Mouse (Mus musculus) thymus, adult 2 months (tissue): ENCODE results near the gene Tpst1. TPM values are rescaled to one million over a fixed set of nuclear protein-coding genes. Genes with fewer than 3 reads are reported as not detected.

Source experiments
- DNase-seq: peaks from one replicate; pipeline ENCODE4 v3.0.0; 2021
- H3K27ac ChIP-seq: fragments of 200-500 bp; 2 replicates; pipeline ENCODE4 v1.5.1; 2012; ENCODE audit warnings: low read length, control low read depth; ENCODE audit not compliant: control insufficient read depth, insufficient read depth
- H3K27me3 ChIP-seq: fragments of 200-500 bp; 2 replicates; pipeline ENCODE4 v1.6.1; 2012; ENCODE audit warnings: mild to moderate bottlenecking, low read length, moderate library complexity, mixed read lengths; ENCODE audit not compliant: control insufficient read depth, insufficient read depth
- H3K36me3 ChIP-seq: fragments of 200-500 bp; 2 replicates; pipeline ENCODE4 v1.6.1; 2012; ENCODE audit warnings: mild to moderate bottlenecking, low read length, moderate library complexity; ENCODE audit not compliant: control insufficient read depth, insufficient read depth
- H3K4me1 ChIP-seq: fragments of 200-500 bp; replicated peaks from 2 replicates; pipeline ENCODE4 v1.6.1; 2012; ENCODE audit warnings: low read length; ENCODE audit not compliant: control insufficient read depth, insufficient read depth
- H3K4me3 ChIP-seq: fragments of 200-500 bp; 2 replicates; pipeline ENCODE4 v1.5.1; 2012; ENCODE audit warnings: mild to moderate bottlenecking, low read length, control low read depth, moderate library complexity; ENCODE audit not compliant: control insufficient read depth, insufficient read depth
- CTCF ChIP-seq: fragments of 200-500 bp; IDR thresholded peaks from 2 replicates; pipeline ENCODE4 v1.5.1; 2012; ENCODE audit warnings: mild to moderate bottlenecking, control low read depth, low read length, moderate library complexity, borderline replicate concordance; ENCODE audit not compliant: control insufficient read depth, poor library complexity, insufficient read depth; ENCODE audit errors: extremely low read depth
- POLR2A ChIP-seq: fragments of 200-500 bp; IDR thresholded peaks from 2 replicates; pipeline ENCODE4 v1.6.1; 2012; ENCODE audit warnings: mild to moderate bottlenecking, low read length, control low read depth, moderate library complexity; ENCODE audit not compliant: control insufficient read depth, poor library complexity, insufficient read depth; ENCODE audit errors: extremely low read depth
- WGBS: fragments of 180-500 bp; shearing (Covaris S2); methylation state at CpG from one replicate; pipeline ENCODE4 v1.1.7; 2018; 5-methylcytosine and 5-hydroxymethylcytosine counted together
- polyA plus RNA-seq: library from polyadenylated mRNA; depleted of rRNA; stranded (reverse); fragments of >200 nt; gene quantifications from 2 replicates; pipeline ENCODE4 v1.2.3, GENCODE M21; 2012

Gene Tpst1
- polyA plus RNA-seq, 1 experiment: 8.4 TPM

DNA sequence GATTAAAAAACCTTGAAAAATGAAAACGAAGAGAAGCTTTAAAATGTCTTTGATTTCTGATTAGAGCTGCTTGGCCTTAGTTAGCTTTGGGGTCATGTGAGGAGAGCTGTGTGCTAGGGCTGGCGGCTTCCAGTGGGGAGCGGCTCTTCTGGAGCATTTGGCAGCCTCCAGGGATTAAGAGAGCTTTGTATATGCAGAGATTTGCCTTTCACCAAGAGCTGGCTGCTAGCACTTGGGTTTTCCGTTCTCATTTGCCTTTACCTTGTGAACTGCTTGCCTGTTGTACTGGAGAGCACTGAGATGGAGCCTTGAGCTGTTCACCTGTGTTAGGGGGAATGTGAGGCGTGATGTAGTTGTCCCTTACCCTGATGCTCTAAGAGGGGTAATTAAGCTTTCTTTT is 20.6 kb upstream of the Tpst1 start:
- Histone ChIP-seq H3K36me3 (peaks cover 32% of the 10 kb centered on the region), H3K4me1 (no peaks in the 10 kb centered on the region), H3K4me3 (no peak overlapping the region), H3K27me3 (no peaks in the 10 kb centered on the region), H3K27ac (no peak overlapping the region)
- 95% methylated on average over 5 of the region's 5 CpGs for WGBS
- TF ChIP-seq CTCF: no peak
- TF ChIP-seq POLR2A: no peak
- DNase-seq: no peak

DNA sequence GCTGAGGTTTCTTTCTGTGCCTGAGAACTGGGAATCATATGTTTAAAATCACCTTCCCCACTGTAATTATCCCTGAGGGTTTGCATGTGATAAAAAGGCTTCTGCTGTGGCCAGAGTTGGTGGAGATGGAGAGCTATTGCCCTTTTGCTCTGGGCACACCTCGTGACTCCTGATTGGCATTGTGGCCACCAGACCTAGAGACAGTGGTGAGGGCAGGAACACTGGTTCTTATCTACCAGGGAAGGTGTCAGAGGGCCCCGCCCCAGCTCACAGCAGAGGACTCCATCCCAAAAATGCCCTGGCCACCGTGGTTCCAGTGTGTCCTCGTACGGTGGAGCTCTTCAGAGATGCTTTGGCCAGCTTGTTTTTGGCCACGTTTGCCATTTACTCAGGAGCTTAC is 20.2 kb upstream of the Tpst1 start:
- DNase-seq: no peak
- Histone ChIP-seq H3K27ac (no peak overlapping the region), H3K4me1 (no peaks in the 10 kb centered on the region), H3K36me3 (peaks cover 29% of the 10 kb centered on the region), H3K27me3 (no peaks in the 10 kb centered on the region), H3K4me3 (no peak overlapping the region)
- no peak for TF ChIP-seq POLR2A
- no peak for TF ChIP-seq CTCF
- WGBS: 96% methylated on average over 6 of the region's 6 CpGs

DNA sequence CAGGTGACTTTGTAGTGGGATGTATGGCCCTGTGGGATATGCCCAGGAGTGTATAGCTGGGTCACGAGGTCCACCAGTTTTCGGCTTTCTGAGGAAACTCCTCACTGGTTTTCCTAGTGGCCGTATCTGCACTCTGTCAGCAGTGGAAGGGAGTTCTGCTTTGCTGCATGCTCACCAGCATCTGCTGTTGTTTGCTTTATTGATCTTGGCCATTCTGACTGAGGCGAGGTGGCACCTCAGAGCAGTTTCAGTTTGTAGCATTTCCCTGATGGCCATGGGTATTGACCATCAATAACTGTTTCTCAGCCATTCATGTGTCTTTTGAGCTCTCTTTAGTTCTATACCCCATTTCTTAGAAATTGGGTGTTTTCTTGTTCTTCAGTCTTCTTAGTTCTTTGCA is 17.4 kb upstream of the Tpst1 start:
- peaks cover 26% of the 10 kb centered on the region for H3K36me3 ChIP-seq

DNA sequence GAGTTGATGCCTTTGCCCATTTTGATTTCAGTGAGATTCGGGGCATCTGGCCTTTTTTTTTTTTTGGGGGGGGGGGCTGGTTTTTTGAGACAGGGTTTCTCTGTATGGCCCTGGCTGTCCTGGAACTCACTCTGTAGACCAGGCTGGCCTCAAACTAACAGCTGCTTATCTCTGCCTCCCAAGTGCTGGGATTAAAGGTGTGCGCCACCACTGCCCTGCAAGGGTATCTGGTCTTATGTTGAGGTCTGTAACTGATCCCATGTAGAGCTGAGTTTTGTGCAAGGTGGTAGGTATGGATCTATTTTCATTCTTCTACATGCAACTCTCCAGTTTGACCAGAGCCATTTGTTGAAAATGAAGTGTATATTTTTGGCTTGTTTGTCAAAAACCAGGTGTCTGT is 16.8 kb upstream of the Tpst1 start:
- TF ChIP-seq CTCF (no peak), POLR2A (no peak)
- WGBS: 97% methylated on average over 2 of the region's 2 CpGs
- Histone ChIP-seq H3K4me3 (no peak overlapping the region), H3K4me1 (no peaks in the 10 kb centered on the region), H3K36me3 (peaks cover 21% of the 10 kb centered on the region), H3K27me3 (no peaks in the 10 kb centered on the region), H3K27ac (no peak overlapping the region)
- DNase-seq: no peak

More for the DNA sequence above, 17.4 kb upstream of the Tpst1 start:
- TF ChIP-seq CTCF: no peak
- TF ChIP-seq POLR2A: no peak
- Histone ChIP-seq H3K4me1 (no peaks in the 10 kb centered on the region), H3K4me3 (no peak overlapping the region), H3K27me3 (no peaks in the 10 kb centered on the region), H3K27ac (no peak overlapping the region)
- 96% methylated on average over 4 of the region's 4 CpGs for WGBS
- no peak for DNase-seq

DNA sequence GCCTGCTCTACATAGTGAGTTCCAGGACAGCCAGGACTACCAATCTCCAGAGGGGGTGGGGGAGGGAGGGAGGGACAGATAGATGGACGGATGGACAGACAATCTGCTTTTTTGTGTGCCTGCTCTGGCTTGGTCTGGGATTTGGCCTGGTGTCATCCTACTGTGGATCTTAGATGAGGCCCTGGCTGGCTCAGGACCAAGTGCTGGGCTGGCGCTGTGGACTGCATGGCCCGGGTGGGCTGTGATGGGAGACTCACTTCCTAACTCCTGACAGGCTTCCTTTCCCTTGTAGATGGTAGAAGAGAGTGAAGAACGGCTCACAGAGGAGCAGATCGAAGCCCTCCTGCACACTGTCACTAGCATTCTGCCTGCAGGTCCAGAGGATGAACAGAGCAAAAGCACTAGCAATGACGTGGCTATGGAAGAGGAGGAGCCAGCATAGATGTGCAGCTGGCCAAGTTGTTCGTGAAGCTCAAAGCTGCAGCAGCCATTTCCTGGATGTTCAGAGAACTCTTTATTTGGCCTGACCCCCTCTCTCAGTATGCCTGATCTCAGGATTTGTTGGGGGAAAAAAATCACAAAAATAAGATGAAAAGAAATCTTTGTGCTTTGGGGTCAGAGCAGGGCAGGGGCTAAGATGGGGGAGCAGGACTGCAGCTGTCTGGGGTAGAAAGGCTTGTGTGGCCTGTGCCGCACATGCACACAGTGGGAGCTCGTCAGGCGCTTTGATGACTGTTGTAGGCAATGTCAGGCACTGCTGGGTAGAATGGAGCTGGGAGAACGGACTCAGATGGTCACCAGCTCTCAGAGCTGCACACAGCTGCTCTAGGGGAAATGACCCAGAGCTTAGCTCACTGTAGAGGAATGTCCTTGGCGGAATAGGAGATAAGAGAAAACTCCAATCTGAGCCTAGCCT is 13.5 kb upstream of the Tpst1 start:
- Histone ChIP-seq H3K36me3 (peaks cover 16% of the 10 kb centered on the region), H3K27me3 (no peaks in the 10 kb centered on the region), H3K4me3 (no peak overlapping the region), H3K4me1 (no peaks in the 10 kb centered on the region), H3K27ac (no peak overlapping the region)
- DNase-seq: no peak
- TF ChIP-seq POLR2A: no peak
- TF ChIP-seq CTCF: no peak
- WGBS: 89% methylated on average over 12 of the region's 12 CpGs

DNA sequence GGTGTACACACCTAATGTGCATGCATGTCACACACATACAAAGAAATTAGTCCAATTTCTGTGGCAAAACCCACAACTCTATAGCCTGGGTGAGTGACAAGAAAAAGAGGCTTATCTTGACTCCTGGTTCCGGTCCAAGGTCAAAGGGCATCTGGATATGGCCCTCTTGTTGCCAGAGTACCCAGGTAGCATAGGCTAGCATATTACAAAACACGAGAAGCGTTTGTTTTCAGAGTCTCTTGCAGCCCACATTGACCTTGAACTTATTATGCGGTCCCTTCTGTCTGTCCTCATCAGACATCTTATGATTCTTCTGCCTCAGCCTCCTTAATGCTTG is 12.8 kb upstream of the Tpst1 start:
- no peak for DNase-seq
- H3K36me3 ChIP-seq: peaks cover 10% of the 10 kb centered on the region
- no peak for TF ChIP-seq POLR2A
- no peak for TF ChIP-seq CTCF
- H3K27ac ChIP-seq: no peak overlapping the region
- 92% methylated on average over 4 of the region's 4 CpGs for WGBS
- no peaks in the 10 kb centered on the region for H3K4me1 ChIP-seq
- H3K4me3 ChIP-seq: no peak overlapping the region
- no peaks in the 10 kb centered on the region for H3K27me3 ChIP-seq
